Mouse (Mus musculus): ENCODE measurements at regions not wholly inside any gene's neighbourhood (a gene's known extent, or its start where the extent isn't known, plus 50 kb on each side); places are given as distances from the start of the nearest gene placed in this dataset.

DNA sequence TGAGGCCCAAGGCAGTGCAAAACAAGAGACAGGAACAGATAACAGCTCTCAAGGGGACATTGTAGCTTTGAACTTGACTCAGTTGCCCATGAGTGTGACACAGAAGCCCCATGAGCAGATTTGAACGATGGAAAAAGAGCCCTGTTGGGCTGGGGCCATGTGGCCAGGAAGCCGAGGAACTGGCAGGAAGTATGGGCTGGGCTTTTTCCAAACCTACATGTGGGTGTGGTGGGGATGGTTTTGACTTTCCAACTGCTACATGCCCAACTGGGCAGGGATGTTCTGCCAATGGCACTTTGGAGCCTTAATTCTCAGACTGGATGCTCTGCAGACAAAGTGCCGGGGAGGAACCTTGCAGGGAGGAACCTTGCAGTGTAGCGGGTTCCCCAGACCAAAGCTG is 211.7 kb upstream of the Lrfn2 start:
- no peak for TF ChIP-seq GATA1 (IDR thresholded peaks at IDR 0.05; ENCODE audit: borderline replicate concordance, low read length)
- no peak for TF ChIP-seq FLI1 (IDR thresholded peaks at IDR 0.05; ENCODE audit: low read length)

Data from megakaryocyte, embryonic 14.5 days (primary cell).